Mouse (Mus musculus): ENCODE data around the gene Caskin1. TPM values are rescaled to one million over a fixed set of nuclear protein-coding genes. Genes with fewer than 3 reads are reported as not detected.

Caskin1 gene
- total RNA-seq, 2 experiments from 2014 or later, result 143 to 165 TPM

DNA sequence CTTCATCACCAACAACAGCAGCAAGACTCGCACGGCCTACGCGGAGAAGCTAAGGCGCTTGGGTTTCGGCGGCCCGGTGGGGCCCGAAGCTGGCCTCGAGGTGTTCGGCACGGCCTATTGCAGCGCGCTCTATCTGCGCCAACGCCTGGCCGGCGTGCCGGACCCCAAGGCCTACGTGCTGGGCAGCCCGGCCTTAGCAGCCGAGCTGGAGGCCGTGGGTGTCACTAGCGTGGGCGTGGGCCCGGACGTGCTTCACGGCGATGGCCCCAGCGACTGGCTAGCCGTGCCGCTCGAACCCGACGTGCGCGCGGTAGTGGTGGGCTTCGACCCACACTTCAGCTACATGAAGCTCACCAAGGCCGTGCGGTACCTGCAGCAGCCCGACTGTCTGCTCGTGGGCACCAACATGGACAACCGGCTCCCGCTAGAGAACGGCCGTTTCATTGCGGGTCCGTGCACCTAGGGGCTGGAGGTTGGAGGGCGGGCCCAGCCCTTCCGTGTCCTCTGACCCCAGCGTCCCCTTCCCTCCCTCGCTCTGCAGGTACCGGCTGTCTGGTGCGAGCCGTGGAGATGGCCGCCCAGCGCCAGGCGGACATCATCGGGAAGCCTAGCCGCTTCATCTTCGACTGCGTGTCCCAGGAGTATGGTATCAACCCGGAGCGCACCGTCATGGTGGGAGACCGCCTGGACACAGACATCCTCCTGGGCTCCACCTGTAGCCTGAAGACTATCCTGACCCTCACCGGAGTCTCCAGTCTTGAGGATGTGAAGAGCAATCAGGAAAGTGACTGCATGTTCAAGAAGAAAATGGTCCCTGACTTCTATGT, 17.5 kb upstream of the Caskin1 start:
- peak in 1 of 2 experiments; percentile 18 for DNase-seq (ENCODE audit: extremely low spot score in 1 of 2, low spot score in 1 of 2)

- no peak for DNase-seq (ENCODE audit: extremely low spot score in 1 of 2, low spot score in 1 of 2)
Measured at GRCm38 (mm10) chr17:24472512-24472911, 15.9 kb upstream of the Caskin1 start.

DNA sequence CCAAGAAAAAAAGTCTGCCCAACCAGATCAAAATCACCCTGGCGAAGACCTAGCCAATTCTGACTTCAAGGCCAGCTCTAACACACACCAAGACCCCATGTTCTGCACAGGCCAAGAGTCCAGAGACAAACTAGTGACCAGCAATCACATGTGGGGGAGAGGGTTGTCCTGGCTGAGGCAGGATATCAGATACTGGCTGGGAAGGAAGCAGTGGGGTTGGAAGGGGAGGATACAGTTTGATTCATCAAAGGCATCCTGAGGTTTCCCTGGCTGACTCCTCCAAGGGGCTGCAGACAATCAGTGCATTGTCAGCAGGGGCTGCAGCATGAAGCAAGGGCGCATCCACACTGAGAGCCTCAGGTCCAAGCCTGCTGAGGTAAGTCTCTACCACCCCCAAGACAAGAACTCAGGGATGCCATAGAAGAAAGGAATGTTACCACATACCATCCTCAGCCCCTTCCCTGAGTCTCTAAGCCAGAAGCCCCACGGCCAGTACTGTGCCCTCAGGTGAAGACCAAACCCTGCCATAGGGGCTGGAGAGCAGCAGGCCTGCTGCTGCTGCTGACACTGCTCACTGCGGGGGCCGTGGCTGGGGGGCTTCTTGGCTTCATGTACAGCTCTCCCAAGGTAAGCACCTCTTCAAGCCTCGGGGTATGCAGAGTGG, 14.7 kb upstream of the Caskin1 start, which contains the start of gene Bricd5:
Gene Bricd5 (plus strand): TSS at position 273 of the 664 bp plus-strand sequence.
- no peak for DNase-seq (ENCODE audit: extremely low spot score in 1 of 2, low spot score in 1 of 2)

DNA sequence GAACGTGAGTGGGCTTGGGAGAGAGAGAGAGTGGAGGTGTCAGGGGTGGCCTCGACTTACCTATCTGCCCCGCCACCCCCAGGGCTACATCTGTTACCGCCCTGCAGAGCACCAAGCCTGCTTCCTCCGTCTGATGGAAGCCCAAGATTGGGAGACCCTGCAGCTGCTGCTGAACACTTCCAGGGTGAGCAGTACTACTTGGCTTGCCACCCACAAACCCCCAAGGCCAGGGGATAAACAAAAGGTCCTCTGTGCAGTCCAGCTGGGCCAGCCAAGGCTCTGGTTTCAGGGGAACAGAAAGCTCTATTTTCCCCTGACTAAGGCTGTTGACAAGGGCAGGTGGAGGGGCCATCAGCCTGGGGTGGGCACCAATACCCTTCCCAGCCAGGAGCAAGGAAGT, 13.8 kb upstream of the Caskin1 start:
- no peak for DNase-seq (ENCODE audit: extremely low spot score in 1 of 2, low spot score in 1 of 2)

GRCm38 (mm10) chr17:24475586-24475985, 12.8 kb upstream of the Caskin1 start:
- no peak for DNase-seq (ENCODE audit: extremely low spot score in 1 of 2, low spot score in 1 of 2)

GRCm38 (mm10) chr17:24476022-24476776, 12.2 kb upstream of the Caskin1 start:
- no peak for DNase-seq (ENCODE audit: extremely low spot score in 1 of 2, low spot score in 1 of 2)

DNA sequence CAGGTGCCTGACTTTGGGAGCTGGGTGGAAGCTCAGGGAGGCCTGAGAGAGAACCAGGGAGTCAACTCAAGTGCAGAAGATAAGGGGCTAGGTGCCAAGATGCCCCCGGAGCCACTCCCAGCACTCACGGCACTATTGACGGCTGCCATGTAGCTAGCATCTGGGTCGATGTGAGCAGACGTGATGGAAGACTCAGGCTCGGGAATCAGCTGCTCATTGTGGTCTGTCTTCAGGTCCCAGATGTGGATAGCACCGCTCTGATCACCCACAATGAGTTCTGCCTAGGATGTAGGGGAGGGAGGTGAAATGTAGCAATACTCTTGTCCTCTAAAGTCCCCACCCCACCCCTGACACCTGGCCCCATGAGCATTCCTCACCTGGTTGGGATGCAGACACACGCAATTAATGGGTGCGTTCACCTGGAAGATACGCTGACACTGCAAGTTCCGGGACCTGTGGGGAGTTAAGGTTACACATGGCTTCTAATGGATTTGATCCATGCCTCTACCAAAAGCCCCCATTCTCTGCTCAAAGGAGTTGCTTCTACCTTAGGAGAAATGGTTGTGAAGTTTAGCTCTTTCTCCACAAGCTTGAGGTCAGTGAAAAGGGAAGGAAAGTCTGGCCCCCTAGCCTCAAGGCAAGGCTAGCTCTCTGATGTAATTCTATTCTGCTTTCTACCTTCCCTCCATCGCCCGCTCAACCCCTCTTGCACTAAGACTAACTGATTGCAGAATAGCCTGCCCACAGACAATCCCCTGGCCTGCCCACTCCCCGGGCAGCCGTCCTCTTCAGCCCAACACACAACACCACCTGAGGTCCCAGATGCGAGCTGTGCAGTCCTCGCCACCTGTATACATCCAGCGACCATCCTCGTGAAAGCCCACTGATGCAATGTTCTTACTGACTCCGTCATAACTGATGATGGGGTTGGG, 11.1 kb upstream of the Caskin1 start:
- DNase-seq (ENCODE audit: extremely low spot score in 1 of 2, low spot score in 1 of 2), result no peak

GRCm38 (mm10) chr17:24477985-24478600, 10.3 kb upstream of the Caskin1 start:
- no peak for DNase-seq (ENCODE audit: extremely low spot score in 1 of 2, low spot score in 1 of 2)

DNA sequence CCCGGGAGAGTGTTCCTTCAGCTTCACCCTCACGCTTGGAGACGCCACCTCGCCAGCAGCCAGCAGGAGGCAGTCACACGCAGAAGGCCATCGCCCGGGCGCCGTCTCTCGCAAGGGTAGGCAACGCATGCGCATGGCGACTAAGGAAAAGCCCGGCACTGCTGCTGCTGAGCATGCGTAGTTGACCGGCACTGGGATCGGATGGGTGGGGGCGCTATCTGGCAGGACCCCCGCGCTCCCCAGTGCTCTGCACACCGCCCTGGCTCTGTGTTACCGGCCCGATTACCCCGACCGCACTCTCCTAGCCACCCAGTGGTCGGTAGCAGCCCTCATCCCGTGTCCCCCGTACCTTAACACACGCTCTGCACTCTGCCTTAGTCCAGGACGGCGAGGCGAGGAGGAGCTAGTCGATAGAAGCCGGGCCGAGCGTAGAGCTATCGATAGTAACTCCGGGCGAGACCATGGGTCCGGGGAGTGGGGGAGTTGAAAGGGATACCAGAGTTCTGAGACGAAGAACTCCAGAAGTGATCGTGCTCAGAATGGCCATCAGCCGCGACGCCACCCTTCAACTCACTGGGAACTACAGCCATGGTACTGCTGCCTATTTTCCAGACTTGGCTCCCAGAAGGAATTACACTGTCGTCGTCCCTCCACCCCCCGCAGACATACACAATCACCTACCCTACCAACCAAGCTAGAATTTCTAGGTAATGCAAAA, 9.6 kb upstream of the Caskin1 start, which contains the start of gene Mlst8:
Gene Mlst8 (minus strand): TSS at position 416 of the 718 bp plus-strand sequence.
- DNase-seq (ENCODE audit: extremely low spot score in 1 of 2, low spot score in 1 of 2), result peak; percentile 98 to 99

DNA sequence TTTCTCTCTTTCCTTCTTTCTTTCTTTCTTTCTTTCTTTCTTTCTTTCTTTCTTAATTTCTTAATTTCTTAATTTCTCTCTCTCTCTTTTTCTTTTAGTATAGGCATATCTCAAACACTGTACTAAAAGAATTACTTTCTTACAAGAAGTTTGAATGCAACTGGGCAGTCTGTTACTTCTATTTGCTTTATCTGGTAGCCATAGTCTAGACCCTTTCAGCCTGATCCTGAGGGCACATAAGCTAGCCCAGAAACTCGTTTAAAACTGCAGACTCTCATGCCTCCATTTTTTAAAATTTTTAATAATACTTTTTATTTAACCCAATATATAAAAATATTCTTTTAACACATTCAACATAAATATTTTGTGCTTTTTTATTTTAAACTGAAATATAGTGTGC, 9.0 kb upstream of the Caskin1 start:
- no peak for DNase-seq (ENCODE audit: extremely low spot score in 1 of 2, low spot score in 1 of 2)

DNA sequence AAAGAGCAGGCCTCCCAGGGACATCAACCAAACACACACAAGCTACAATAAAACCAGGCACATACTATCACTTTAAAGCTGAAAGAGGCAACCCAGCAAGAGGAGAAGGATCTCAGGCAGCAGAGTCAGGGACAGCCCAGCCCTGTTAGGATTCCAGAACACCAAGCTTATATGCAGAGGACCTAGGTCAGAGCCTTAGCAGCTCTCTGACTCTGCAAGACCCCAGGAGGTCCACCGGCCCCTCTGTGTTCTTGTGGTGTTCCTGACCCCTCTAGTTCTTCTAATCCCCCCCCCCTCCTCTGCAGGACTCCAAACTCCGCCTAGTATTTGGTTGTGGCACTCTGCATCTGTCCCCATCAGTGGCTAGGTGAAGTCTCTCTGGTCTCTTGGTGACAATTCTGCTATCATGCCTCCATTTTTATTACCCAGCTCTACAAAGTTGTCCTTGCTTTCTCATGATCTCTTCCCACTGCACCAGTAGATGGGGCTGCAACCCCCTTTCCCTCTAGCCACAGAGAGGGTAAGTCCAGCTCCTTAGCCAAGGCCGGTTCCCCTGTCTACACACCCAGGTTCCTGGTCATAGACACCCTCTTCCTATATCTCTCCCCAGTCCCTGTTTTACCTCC, 8.1 kb upstream of the Caskin1 start:
- no peak for DNase-seq (ENCODE audit: extremely low spot score in 1 of 2, low spot score in 1 of 2)

GRCm38 (mm10) chr17:24481027-24481815, 7.2 kb upstream of the Caskin1 start:
- DNase-seq (ENCODE audit: extremely low spot score in 1 of 2, low spot score in 1 of 2), result no peak

DNA sequence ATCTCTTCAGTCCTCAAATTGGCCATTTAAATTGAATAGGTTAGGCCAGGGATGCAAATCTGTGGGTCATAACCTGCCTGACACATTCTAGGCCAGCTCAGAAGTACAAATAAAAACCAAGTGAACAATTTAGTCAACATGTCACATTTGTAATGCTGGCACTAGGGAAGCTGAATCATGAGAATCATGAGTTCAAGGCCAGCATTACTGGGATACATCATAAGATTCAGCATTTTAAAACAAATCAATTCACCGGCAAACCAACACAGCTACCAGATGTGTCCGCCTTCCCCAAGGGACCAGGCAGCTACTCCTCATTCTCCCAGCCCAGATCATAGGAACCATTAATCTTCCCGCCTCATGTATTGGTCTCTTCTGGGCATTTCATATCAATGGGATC, 4.9 kb upstream of the Caskin1 start:
- DNase-seq (ENCODE audit: extremely low spot score in 1 of 2, low spot score in 1 of 2), result no peak

DNA sequence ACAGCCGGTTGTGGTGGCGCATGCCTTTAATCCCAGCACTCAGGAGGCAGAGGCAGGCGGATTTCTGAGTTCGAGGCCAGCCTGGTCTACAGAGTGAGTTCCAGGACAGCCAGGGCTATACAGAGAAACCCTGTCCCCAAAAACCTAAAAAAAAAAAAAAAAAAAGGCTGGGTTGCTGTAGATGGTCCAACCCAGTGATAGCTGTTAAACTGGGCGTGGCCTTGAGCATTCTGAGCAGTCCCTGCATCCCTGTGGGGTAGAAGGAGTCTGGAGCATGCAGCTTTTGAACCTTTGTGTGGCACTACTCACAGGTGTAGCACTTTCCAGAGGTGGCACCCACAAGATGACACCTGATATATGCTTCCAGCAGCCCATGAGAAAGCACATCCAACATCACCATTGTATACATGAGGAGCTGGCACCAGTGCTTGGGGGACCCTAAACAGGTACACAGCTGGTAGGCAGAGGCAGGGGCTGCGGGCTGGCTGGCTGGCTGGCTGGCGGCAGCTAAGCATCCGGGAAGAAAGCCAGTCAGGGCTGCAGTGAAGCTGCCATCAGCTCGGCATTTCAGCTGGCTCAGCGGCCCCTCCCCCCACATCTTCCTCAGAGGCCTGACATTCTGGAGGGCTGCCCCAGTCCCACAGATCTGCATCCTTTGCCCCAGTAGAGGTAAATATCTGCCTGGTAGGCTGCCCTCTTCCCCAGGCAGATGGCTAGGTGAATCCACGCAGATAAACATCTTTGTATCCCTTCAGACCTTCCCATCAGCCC, 3.1 kb upstream of the Caskin1 start:
- peak in 1 of 2 experiments; percentile 62 for DNase-seq (ENCODE audit: extremely low spot score in 1 of 2, low spot score in 1 of 2)

DNA sequence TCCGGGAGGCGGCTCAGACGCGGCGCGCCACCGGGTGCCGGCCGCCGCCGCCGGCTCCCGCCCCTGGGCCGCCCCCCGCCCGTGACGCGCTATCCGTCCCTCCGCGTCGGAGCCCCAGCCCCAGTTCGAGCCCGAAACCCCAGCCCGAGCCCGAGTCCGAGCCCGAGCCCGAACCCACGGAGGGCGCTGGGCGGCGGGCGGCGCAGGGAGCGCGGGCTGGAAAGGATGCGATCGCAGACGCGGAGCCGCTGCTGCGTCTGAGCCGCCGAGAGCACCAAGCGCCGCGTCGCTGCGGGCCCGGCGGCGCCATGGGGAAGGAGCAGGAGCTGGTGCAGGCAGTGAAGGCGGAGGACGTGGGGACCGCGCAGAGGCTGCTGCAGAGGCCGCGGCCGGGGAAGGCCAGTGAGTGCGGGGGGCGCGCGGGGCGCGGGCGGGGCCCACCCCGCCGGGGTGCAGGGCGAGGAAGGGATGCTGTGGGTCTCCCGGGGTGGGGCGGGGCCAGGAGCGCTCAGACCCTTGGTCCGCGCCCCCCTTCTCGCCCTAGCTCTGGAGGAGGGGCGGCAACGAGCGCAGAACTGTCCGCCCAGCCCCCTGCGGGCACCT, 362 bp downstream of the Caskin1 start:
- no peak for DNase-seq (ENCODE audit: extremely low spot score in 1 of 2, low spot score in 1 of 2)

- DNase-seq (ENCODE audit: extremely low spot score in 1 of 2, low spot score in 1 of 2), result no peak
Measured at GRCm38 (mm10) chr17:24489265-24490030, 1.0 kb downstream of the Caskin1 start.

All from layer of hippocampus, postnatal 25 days (tissue).